ENCODE assay signal across 19 mouse cellular contexts in the genomic region with DNA sequence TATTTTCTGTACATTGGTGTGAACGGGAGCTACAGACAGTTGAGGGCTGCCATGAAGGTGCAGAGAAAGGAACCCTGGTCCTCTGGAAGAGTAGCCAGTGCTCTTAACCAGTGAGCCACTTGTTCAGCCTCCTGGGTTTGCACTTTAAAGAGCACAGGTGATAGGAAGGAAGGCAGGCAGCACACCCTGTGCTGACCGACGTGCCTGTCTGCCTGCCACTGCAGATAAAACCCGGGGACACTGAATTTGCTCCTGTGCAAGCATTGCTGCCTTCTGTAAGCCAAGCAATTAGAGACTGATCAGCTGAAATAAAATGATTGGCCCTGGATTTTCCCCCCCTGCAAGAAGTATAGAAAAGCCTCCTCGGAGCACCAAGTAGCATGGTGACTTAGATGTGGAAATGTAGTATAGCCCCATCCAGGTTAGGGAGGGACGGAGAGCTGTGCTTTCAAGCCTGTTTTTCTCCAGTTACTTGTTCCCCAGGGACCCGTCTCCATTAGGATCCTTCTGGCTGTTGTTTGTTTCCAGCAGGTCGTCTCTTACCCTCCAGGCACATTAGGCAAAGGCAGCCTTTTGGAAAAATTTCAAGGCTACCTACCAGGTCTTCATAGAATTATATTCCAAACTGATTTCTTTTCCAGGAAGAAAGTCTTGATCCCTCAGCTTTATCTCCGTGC. TPM values are rescaled to one million over a fixed set of nuclear protein-coding genes. Genes with fewer than 3 reads are reported as not detected.
A peak's percentile ranks its signal among the peaks of the same experiment; 100 is the strongest.
DNase-seq lines count a peak whose midpoint lies in the region; ATAC-seq and TF ChIP-seq lines count a peak whose summit lies in the region.
"Had no signal": no experiment of that assay in that cellular context is flagged by ENCODE, and none has a peak within 500 bp of the region (broad histone marks: within the 10 kb centered on the region; RNA-seq: fewer than 3 reads in every experiment).

No protein-coding gene starts in this region.

- 71% methylated on average over 9 of the region's 9 CpGs for WGBS in heart, embryonic 13.5 days
- 67% methylated on average over 9 of the region's 9 CpGs for WGBS in heart, embryonic 11.5 days (ENCODE audit: insufficient replicate concordance)
- WGBS in midbrain, postnatal 0 days, result 80% methylated on average over 9 of the region's 9 CpGs
- 88% methylated on average over 9 of the region's 9 CpGs for whole genome bisulfite sequencing in midbrain, embryonic 10.5 days
- 64% methylated on average over 9 of the region's 9 CpGs for WGBS in hindbrain, embryonic 16.5 days
- 84% methylated on average over 9 of the region's 9 CpGs for WGBS in forebrain, embryonic 13.5 days

- H3K4me3 ChIP-seq in heart, embryonic 13.5 days, result no peak overlapping the region
- H3K4me3 ChIP-seq in heart, embryonic 11.5 days (ENCODE audit: low read depth, low read length), result no peak overlapping the region
- no peak overlapping the region for H3K4me3 ChIP-seq in midbrain, postnatal 0 days (ENCODE audit: low read depth, low read length)
- H3K4me3 ChIP-seq in midbrain, embryonic 10.5 days, result no peak overlapping the region
- no peak overlapping the region for H3K4me3 ChIP-seq in hindbrain, embryonic 16.5 days (ENCODE audit: low read length)
- H3K4me3 ChIP-seq in forebrain, embryonic 13.5 days, result no peak overlapping the region
- H3K4me3 ChIP-seq: embryonic facial prominence, embryonic 10.5 days; forebrain, embryonic 12.5 days; limb, embryonic 12.5 days; liver, embryonic 13.5 days had no signal

- TF ChIP-seq CTCF in midbrain, postnatal 0 days (IDR thresholded peaks at IDR 0.05), result no peak

- peak; percentile 9 for DNase-seq in midbrain, postnatal 0 days (ENCODE audit: low spot score)
- DNase-seq in midbrain, embryonic 10.5 days (ENCODE audit: low spot score), result no peak
- DNase-seq in testis, postnatal 14 days (ENCODE audit: low spot score), result no peak
- DNase-seq: cerebellum, adult 8-10 months; gastrocnemius, postnatal 10 days; liver, embryonic 13.5 days; lung, embryonic 14.5 days; lung, postnatal 36 days; spleen, adult 18-20 months; thymus, postnatal 4 days had no signal

- H3K27ac ChIP-seq in heart, embryonic 13.5 days (replicated peaks), result 0 out of 2 replicates have a peak overlapping the region, but pooled peaks have one; percentile 24
- H3K27ac ChIP-seq in heart, embryonic 11.5 days (ENCODE audit: low read depth, low read length), result no peak overlapping the region
- H3K27ac ChIP-seq in midbrain, postnatal 0 days (ENCODE audit: low read depth, low read length), result no peak overlapping the region
- no peak overlapping the region for H3K27ac ChIP-seq in midbrain, embryonic 10.5 days (replicated peaks)
- H3K27ac ChIP-seq in hindbrain, embryonic 16.5 days (ENCODE audit: low read depth, low read length), result no peak overlapping the region
- H3K27ac ChIP-seq in forebrain, embryonic 13.5 days, result no peak overlapping the region
- H3K27ac ChIP-seq: embryonic facial prominence, embryonic 10.5 days; forebrain, embryonic 12.5 days; limb, embryonic 12.5 days; liver, embryonic 13.5 days had no signal

- H3K4me1 ChIP-seq in heart, embryonic 13.5 days, result peaks cover 11% of the 10 kb centered on the region
- peaks cover 3% of the 10 kb centered on the region; the same call in 1 of the 2 replicates for H3K4me1 ChIP-seq in heart, embryonic 11.5 days (ENCODE audit: control insufficient read depth, insufficient read depth, low read length)
- H3K4me1 ChIP-seq in midbrain, postnatal 0 days (ENCODE audit: insufficient read depth, low read length), result no peaks in the 10 kb centered on the region
- no peaks in the 10 kb centered on the region for H3K4me1 ChIP-seq in midbrain, embryonic 10.5 days
- H3K4me1 ChIP-seq in hindbrain, embryonic 16.5 days (ENCODE audit: control insufficient read depth, insufficient read depth, low read depth, low read length), result no peaks in the 10 kb centered on the region
- H3K4me1 ChIP-seq in forebrain, embryonic 13.5 days, result no peaks in the 10 kb centered on the region
- H3K4me1 ChIP-seq: embryonic facial prominence, embryonic 10.5 days; forebrain, embryonic 12.5 days; limb, embryonic 12.5 days; liver, embryonic 13.5 days had no signal

- H3K9ac ChIP-seq in heart, embryonic 13.5 days, result no peak overlapping the region
- H3K9ac ChIP-seq in heart, embryonic 11.5 days (ENCODE audit: low read depth, low read length), result no peak overlapping the region
- no peak overlapping the region for H3K9ac ChIP-seq in midbrain, postnatal 0 days (replicated peaks; ENCODE audit: low read length, poor library complexity, severe bottlenecking)
- 0 out of 2 replicates have a peak overlapping the region, but pooled peaks have one; percentile 6 for H3K9ac ChIP-seq in hindbrain, embryonic 16.5 days (ENCODE audit: low read depth, low read length)
- H3K9ac ChIP-seq in forebrain, embryonic 13.5 days, result no peak overlapping the region
- H3K9ac ChIP-seq: forebrain, embryonic 12.5 days; limb, embryonic 12.5 days; liver, embryonic 13.5 days; lung, embryonic 14.5 days had no signal

- H3K36me3 ChIP-seq in heart, embryonic 13.5 days, result peaks cover 87% of the 10 kb centered on the region
- H3K36me3 ChIP-seq in heart, embryonic 11.5 days (ENCODE audit: control insufficient read depth, insufficient read depth, low read length), result peaks cover 29% of the 10 kb centered on the region
- H3K36me3 ChIP-seq in midbrain, postnatal 0 days (ENCODE audit: insufficient read depth, low read length), result peaks cover 23% of the 10 kb centered on the region
- H3K36me3 ChIP-seq in midbrain, embryonic 10.5 days, result peaks cover 98% of the 10 kb centered on the region
- peaks cover 32% of the 10 kb centered on the region for H3K36me3 ChIP-seq in hindbrain, embryonic 16.5 days (ENCODE audit: control insufficient read depth, insufficient read depth, low read length)
- H3K36me3 ChIP-seq in forebrain, embryonic 13.5 days (ENCODE audit: poor library complexity, severe bottlenecking), result peaks cover 80% of the 10 kb centered on the region

- no peak for ATAC-seq in heart, embryonic 13.5 days (ENCODE audit: extremely low read depth, insufficient number of reproducible peaks, low FRiP score, low TSS enrichment)
- ATAC-seq in heart, embryonic 11.5 days (replicated peaks; ENCODE audit: insufficient number of reproducible peaks, low FRiP score, low TSS enrichment), result no peak
- ATAC-seq in midbrain, postnatal 0 days (ENCODE audit: low FRiP score), result no peak
- ATAC-seq in hindbrain, embryonic 16.5 days, result no peak
- ATAC-seq in forebrain, embryonic 13.5 days, result no peak
- ATAC-seq: intestine, embryonic 16.5 days; midbrain, embryonic 16.5 days had no signal

- H3K4me2 ChIP-seq in heart, embryonic 13.5 days, result no peak overlapping the region
- no peak overlapping the region for H3K4me2 ChIP-seq in heart, embryonic 11.5 days
- no peak overlapping the region for H3K4me2 ChIP-seq in midbrain, postnatal 0 days (ENCODE audit: low read depth, low read length, poor library complexity, severe bottlenecking)
- H3K4me2 ChIP-seq in hindbrain, embryonic 16.5 days (ENCODE audit: low read length), result no peak overlapping the region
- H3K4me2 ChIP-seq in forebrain, embryonic 13.5 days, result no peak overlapping the region
- H3K4me2 ChIP-seq: forebrain, embryonic 12.5 days; limb, embryonic 12.5 days; liver, embryonic 13.5 days; lung, embryonic 14.5 days had no signal

- H3K9me3 ChIP-seq in heart, embryonic 13.5 days, result peaks cover 4% of the 10 kb centered on the region; the same call in 1 of the 2 replicates
- peaks cover under 1% of the 10 kb centered on the region; the same call in 1 of the 2 replicates for H3K9me3 ChIP-seq in heart, embryonic 11.5 days (replicated peaks; ENCODE audit: control insufficient read depth, low read length)
- H3K9me3 ChIP-seq in midbrain, postnatal 0 days (ENCODE audit: low read length), result no peaks in the 10 kb centered on the region
- peaks cover 6% of the 10 kb centered on the region; the same call in 1 of the 2 replicates for H3K9me3 ChIP-seq in midbrain, embryonic 10.5 days (replicated peaks)
- no peaks in the 10 kb centered on the region for H3K9me3 ChIP-seq in hindbrain, embryonic 16.5 days (ENCODE audit: control insufficient read depth, low read length)
- no peaks in the 10 kb centered on the region for H3K9me3 ChIP-seq in forebrain, embryonic 13.5 days (replicated peaks)

- no peaks in the 10 kb centered on the region for H3K27me3 ChIP-seq in heart, embryonic 13.5 days (replicated peaks)
- H3K27me3 ChIP-seq in heart, embryonic 11.5 days (ENCODE audit: control insufficient read depth, insufficient read depth, low read length), result no peaks in the 10 kb centered on the region
- H3K27me3 ChIP-seq in midbrain, postnatal 0 days (ENCODE audit: insufficient read depth, low read length), result no peaks in the 10 kb centered on the region
- H3K27me3 ChIP-seq in midbrain, embryonic 10.5 days (ENCODE audit: low read depth, poor library complexity, severe bottlenecking), result no peaks in the 10 kb centered on the region
- no peaks in the 10 kb centered on the region for H3K27me3 ChIP-seq in hindbrain, embryonic 16.5 days (replicated peaks; ENCODE audit: control insufficient read depth, insufficient read depth, low read length)
- H3K27me3 ChIP-seq in forebrain, embryonic 13.5 days, result no peaks in the 10 kb centered on the region
- H3K27me3 ChIP-seq: forebrain, embryonic 12.5 days; limb, embryonic 12.5 days; liver, embryonic 13.5 days had no signal

RNA-seq across cellular contexts. Expression of gene Cyb5b, which starts 22.7 kb away (rescaled TPM):
- polyA plus RNA-seq in heart, embryonic 13.5 days (2015; fragmentation: Nextera tagmentation; extraction: Ambion mirVana), result 58.9 and 60.2 TPM in 2 replicates
- polyA plus RNA-seq in heart, embryonic 11.5 days (2014; fragmentation: Nextera tagmentation; extraction: Ambion mirVana), result 87.0 and 93.6 TPM in 2 replicates
- total RNA-seq in midbrain, postnatal 0 days (2014; rRNA removed), result 103 and 120 TPM in 2 replicates
- 89.7 and 91.4 TPM in 2 replicates for polyA plus RNA-seq in midbrain, postnatal 0 days (2015; fragmentation: Nextera tagmentation; extraction: Ambion mirVana)
- 164 and 175 TPM in 2 replicates for polyA plus RNA-seq in midbrain, embryonic 10.5 days (2016; fragmentation: Nextera tagmentation; extraction: Ambion mirVana)
- polyA plus RNA-seq in hindbrain, embryonic 16.5 days (2015; fragmentation: Nextera tagmentation; extraction: Ambion mirVana), result 98.8 and 112 TPM in 2 replicates
- 102 and 115 TPM in 2 replicates for polyA plus RNA-seq in forebrain, embryonic 13.5 days (2015; fragmentation: Nextera tagmentation; extraction: Ambion mirVana)
